Mouse (Mus musculus): ENCODE measurements around the gene Cyp2s1.

The Cyp2s1 gene

DNA sequence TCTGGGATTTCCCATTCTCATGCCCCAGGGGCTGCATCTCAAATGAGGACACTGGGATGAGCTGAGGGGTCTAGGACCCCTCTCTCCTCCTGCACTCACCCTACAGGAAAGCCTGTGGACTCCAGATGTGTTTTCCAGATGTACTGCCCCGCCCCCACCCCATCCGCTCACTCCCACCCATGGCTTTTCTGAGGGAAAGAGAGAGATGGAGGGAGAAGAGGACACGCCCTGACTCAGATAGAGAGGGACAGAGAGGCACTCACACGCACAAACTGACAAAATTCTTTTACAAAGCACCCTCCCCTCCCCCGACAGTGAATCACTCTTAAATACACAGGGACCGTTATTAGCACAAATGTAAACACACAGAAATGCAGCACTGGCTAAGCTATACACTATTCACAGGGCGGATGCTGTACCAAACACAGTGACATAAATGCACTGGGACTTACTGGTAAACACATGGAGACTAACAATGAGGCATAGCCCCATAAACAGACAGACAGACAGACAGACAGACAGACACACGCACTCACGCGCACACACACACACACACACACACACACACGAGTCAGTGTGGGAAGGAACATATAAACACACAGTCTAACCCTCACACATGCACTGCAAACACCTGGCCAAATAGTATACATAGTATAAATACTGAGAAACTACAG, 34.6 kb downstream of the Cyp2s1 start:
- peak; percentile 51 for DNase-seq (ENCODE audit: extremely low spot score, low spot score)

GRCm38 (mm10) chr7:25781321-25781936, 35.3 kb downstream of the Cyp2s1 start:
- DNase-seq (ENCODE audit: extremely low spot score, low spot score): peak; percentile 51

DNA sequence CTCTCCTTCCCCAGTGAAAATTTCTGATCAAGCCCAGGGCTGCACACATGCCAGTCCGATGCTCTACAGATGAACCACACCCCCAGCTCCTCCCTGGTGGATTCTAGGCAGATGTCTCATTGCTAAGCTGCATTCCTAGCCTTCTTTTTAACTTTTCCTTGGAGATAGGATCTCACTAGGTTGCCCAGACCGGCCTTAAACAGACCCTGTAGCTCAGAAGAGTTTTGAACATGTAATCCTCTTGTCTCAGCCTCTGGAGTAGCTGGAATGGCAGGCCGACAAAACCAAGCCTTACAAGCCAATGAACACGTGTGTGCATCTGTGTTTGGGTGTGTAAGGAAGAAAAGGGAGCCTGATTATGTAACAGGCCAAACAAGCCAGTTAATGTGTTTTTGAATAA, 36.0 kb downstream of the Cyp2s1 start:
- DNase-seq (ENCODE audit: extremely low spot score, low spot score): no peak

DNA sequence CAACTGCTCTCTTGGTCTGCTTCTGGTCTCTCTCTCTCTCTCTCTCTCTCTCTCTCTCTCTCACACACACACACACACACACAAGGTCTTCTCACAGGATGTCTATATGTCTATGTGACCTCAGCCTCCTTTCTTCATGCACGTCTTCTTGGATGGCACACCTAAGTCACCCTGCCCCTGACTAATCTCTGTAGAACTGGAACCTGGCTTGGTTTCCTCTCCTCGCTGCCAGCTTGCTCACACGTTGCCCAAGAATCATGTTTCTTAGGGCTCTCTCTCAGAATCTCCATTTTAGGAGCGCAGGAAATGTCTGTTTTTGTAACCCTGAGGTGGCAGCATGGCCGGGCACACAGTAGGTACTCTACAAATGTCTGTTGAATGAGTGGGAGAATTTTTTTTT, 36.7 kb downstream of the Cyp2s1 start:
- DNase-seq (ENCODE audit: extremely low spot score, low spot score): no peak

DNA sequence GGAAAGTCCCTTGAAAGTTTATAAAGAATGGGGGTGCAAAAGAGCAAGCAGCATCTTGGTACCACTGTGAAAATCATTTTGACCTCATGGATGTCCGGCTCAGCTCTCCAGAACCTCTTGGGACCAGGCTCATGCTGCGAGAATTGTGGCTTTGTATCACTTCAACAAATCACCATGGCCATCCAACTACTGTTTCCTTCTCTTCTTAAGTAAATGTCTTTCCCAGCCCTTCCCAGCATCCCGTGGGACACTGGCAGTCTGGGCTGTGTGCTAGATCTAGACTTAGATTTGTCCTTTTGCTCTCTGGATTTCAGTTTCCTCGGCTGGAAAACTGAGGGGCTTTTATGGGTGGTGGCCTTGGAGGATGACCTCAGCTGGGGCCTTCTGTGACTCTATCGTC, 48.5 kb downstream of the Cyp2s1 start:
- DNase-seq (ENCODE audit: extremely low spot score, low spot score): no peak

DNA sequence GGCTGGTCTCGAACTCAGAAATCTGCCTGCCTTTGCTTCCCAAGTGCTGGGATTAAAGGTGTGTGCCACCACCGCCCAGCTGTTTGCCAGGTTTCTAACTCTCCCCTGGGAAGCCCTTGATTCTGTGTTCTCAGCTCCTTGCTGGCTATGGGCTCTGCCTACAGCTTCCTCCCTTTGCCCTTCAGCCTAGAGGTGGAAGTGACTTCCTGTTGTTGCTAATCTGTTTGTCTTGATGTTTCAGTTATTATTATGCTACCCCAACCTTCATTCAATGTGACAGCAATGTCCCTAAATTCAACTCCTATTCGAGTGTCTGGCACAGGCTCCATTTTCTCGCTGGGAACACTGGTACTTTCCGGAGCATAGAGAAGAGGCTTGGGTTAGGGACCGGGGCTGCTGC, 50.6 kb downstream of the Cyp2s1 start:
- DNase-seq (ENCODE audit: extremely low spot score, low spot score): no peak

GRCm38 (mm10) chr7:25764221-25764620, 52.5 kb downstream of the Cyp2s1 start:
- no peak for DNase-seq (ENCODE audit: extremely low spot score, low spot score)

DNA sequence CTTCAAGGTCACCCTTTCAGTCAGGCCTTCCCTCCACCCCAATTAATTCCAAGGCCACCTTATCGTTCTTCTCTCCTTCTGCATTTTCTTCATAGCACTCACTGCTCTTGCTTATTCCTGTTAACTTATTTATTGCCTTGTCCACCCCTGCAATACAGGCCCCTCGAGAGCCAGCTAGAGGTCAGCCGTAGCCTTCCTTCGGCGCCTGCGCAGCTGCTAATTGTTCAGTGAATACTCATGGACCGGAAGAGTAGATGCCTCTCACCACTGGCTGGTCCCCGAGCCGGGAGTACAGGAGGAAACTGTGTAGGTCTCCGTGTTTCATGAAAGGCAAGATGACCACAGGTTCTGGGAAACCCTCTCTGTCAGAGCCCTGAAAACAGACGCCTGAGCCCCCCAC, 53.0 kb downstream of the Cyp2s1 start:
- DNase-seq (ENCODE audit: extremely low spot score, low spot score): no peak

GRCm38 (mm10) chr7:25761354-25761753, 55.4 kb downstream of the Cyp2s1 start:
- DNase-seq (ENCODE audit: extremely low spot score, low spot score): no peak

DNA sequence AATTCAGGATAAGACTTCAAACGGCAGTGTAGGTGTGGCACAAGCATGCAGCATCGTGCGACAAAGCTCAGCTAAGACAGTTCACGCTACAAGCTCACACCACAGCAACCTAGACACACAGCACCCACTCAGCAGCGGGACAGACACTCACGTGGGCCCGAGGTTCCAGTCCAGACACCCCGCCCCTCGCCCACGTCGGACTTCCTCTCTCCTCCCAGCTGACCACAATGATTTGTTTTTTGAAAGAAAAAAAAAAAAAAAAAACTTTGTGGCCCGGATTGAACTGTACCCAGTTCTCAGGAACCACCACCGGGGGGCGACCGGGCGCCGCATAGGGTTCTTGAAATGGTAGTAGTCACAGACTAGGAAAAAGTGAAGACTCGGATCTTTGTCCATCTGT, 60.7 kb downstream of the Cyp2s1 start:
- peak; percentile 88 for DNase-seq (ENCODE audit: extremely low spot score, low spot score)

GRCm38 (mm10) chr7:25755468-25755833, 61.3 kb downstream of the Cyp2s1 start:
- peak; percentile 76 for DNase-seq (ENCODE audit: extremely low spot score, low spot score)

GRCm38 (mm10) chr7:25754738-25755467, 61.8 kb downstream of the Cyp2s1 start, which contains the start of gene Hnrnpul1:
Hnrnpul1 (minus strand) TSS chr7:25754757.
- peak; percentile 99 for DNase-seq (ENCODE audit: extremely low spot score, low spot score)

DNA sequence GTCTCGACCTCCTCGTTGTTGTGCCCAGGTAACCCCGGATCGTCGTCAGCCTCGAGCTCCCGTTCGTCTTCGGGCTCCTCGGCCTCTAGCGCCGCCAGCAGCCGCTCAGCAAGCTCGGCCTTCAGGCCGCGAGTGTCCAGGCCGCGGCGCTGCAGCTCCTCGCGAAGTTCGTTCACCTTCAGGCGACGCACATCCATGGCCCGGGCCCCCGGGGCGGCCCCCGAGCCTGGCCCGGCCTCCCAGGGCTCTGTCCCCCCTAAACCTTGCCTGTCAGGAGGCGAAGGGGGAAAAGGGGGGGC, 62.3 kb downstream of the Cyp2s1 start:
- DNase-seq (ENCODE audit: extremely low spot score, low spot score): no peak

DNA sequence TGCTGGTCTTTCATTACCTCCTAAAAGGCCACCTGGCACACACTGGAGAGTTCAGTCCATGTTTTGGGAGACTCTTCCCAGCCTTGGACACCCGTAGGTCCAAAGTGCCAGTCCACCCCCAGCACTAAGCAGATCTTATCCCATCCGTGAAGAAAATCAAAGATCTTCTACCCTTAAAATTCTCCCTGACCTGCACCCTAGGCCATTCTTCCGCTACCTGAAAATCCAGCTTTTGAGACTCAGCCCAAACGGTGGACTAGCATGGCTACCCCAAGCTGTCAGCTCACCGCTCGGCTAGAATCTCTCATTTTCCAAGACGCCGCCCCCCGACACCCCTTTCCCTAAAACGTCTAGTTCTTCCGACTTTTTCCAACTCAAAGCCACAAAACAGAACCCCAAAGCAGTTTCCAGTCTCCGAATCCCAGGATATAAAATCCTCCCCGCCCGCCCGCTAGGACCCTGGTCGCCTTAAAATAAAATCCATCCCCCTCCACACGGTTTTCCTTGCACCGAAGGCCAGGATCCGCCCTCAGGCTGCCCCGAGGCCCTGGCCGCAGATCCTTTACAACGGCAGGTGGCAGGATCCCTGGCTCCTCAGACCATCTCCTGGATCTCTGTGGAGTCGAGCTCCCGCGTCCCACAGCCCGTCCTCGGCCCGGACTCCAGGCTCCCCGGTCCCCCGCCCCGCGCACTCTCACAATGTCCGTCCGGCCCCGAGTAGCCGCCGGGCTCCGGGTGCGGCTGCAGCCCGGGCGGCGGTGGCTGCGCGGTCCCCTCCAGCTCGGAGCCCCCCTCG, 62.9 kb downstream of the Cyp2s1 start:
- no peak for DNase-seq (ENCODE audit: extremely low spot score, low spot score)

GRCm38 (mm10) chr7:25753076-25753475, 63.6 kb downstream of the Cyp2s1 start:
- DNase-seq (ENCODE audit: extremely low spot score, low spot score): no peak

Data from neural tube, embryonic 10.5 days (tissue).